Mouse (Mus musculus) cerebellum, postnatal 14 days (tissue): ENCODE measurements at regions not wholly inside any gene's neighbourhood (a gene's known extent, or its start where the extent isn't known, plus 50 kb on each side); places are given as distances from the start of the nearest gene placed in this dataset.

Source experiments
- DNase-seq, 2 experiments: peaks; one replicate each; pipeline ENCODE4 v3.0.0; 2021; ENCODE audit warnings: mixed read lengths in 2 of 2

- DNase-seq: peak; percentile 39 to 48
These were observed 85.6 kb upstream of the Aldh1b1 start for GRCm38 (mm10) chr4:45713046-45713706.

GRCm38 (mm10) chr4:45703997-45704396 is 94.8 kb upstream of the Aldh1b1 start:
- peak in 1 of 2 experiments; percentile 17 for DNase-seq

- DNase-seq: no peak
These were observed 99.2 kb upstream of the Aldh1b1 start for GRCm38 (mm10) chr4:45699601-45700000.

- no peak for DNase-seq
These were observed 103.6 kb upstream of the Aldh1b1 start for GRCm38 (mm10) chr4:45695239-45695638.

- DNase-seq: peak; percentile 73 to 84
These were observed 108.6 kb upstream of the Aldh1b1 start for GRCm38 (mm10) chr4:45689991-45690916.

GRCm38 (mm10) chr4:45689572-45689971 is 109.2 kb upstream of the Aldh1b1 start:
- DNase-seq: no peak

- DNase-seq: no peak
These were observed 110.6 kb upstream of the Aldh1b1 start for GRCm38 (mm10) chr4:45688233-45688632.

- DNase-seq: no peak
These were observed 113.8 kb upstream of the Aldh1b1 start for GRCm38 (mm10) chr4:45685031-45685430.

- peak in 1 of 2 experiments; percentile 21 for DNase-seq
These were observed 115.6 kb upstream of the Aldh1b1 start for GRCm38 (mm10) chr4:45683205-45683604.

- no peak for DNase-seq
These were observed 116.1 kb upstream of the Aldh1b1 start for GRCm38 (mm10) chr4:45682746-45683145.

- peak in 1 of 2 experiments; percentile 17 for DNase-seq
These were observed 122.7 kb upstream of the Aldh1b1 start for GRCm38 (mm10) chr4:45676137-45676536.

- DNase-seq: no peak
These were observed 124.5 kb upstream of the Aldh1b1 start for GRCm38 (mm10) chr4:45674291-45674690.

GRCm38 (mm10) chr4:45673081-45673819 is 125.6 kb upstream of the Aldh1b1 start:
- DNase-seq: no peak

GRCm38 (mm10) chr4:45672262-45673076 is 126.4 kb upstream of the Aldh1b1 start:
- DNase-seq: no peak

- no peak for DNase-seq
These were observed 132.1 kb upstream of the Shb start for GRCm38 (mm10) chr4:45664372-45664771.

- DNase-seq: no peak
These were observed 125.2 kb upstream of the Shb start for GRCm38 (mm10) chr4:45657350-45657978.

- DNase-seq: no peak
These were observed 123.5 kb upstream of the Shb start for GRCm38 (mm10) chr4:45655780-45656179.

GRCm38 (mm10) chr4:45654804-45655155 is 122.5 kb upstream of the Shb start:
- no peak for DNase-seq

GRCm38 (mm10) chr4:45654019-45654803 is 121.9 kb upstream of the Shb start:
- DNase-seq: no peak

- no peak for DNase-seq
These were observed 116.8 kb upstream of the Shb start for GRCm38 (mm10) chr4:45648884-45649577.
